Mouse (Mus musculus) lung, embryonic 15.5 days (tissue): Measurements from ENCODE around the gene Fam71d. TPM values are rescaled to one million over a fixed set of nuclear protein-coding genes. Genes with fewer than 3 reads are reported as not detected.

Experiments
- ATAC-seq: fragments of 200-750 bp; cut with Nextera tagmentation; 2 replicates; pipeline ENCODE4 v1.8.0; 2017; ENCODE audit warnings: moderate number of reproducible peaks, borderline replicate concordance; ENCODE audit not compliant: low FRiP score, low TSS enrichment; ENCODE audit errors: extremely low read depth
- H3K27ac ChIP-seq: fragments of 300-500 bp; sonication (generic); 2 replicates; pipeline ENCODE4 v1.5.1; 2015; ENCODE audit warnings: moderate library complexity, mild to moderate bottlenecking, inconsistent platforms
- H3K27me3 ChIP-seq: fragments of 300-500 bp; sonication (generic); 2 replicates; pipeline ENCODE4 v1.6.1; 2015; ENCODE audit warnings: inconsistent platforms
- H3K36me3 ChIP-seq: fragments of 300-500 bp; sonication (generic); 2 replicates; pipeline ENCODE4 v1.6.1; 2015; ENCODE audit warnings: inconsistent platforms
- H3K4me1 ChIP-seq: fragments of 300-500 bp; sonication (generic); 2 replicates; pipeline ENCODE4 v1.6.1; 2015; ENCODE audit warnings: inconsistent platforms
- H3K4me2 ChIP-seq: fragments of 300-500 bp; sonication (generic); 2 replicates; pipeline ENCODE4 v1.6.1; 2015; ENCODE audit warnings: inconsistent platforms, mild to moderate bottlenecking, moderate library complexity
- H3K4me3 ChIP-seq: fragments of 300-500 bp; sonication (generic); 2 replicates; pipeline ENCODE4 v1.5.1; 2015; ENCODE audit warnings: mild to moderate bottlenecking, inconsistent platforms
- H3K9ac ChIP-seq: fragments of 300-500 bp; sonication (generic); 2 replicates; pipeline ENCODE4 v1.6.1; 2015; ENCODE audit warnings: inconsistent platforms
- H3K9me3 ChIP-seq: fragments of 300-500 bp; sonication (generic); 2 replicates; pipeline ENCODE4 v1.6.1; 2016; ENCODE audit warnings: inconsistent platforms
- WGBS: fragments of 180-500 bp; shearing (Covaris S2); methylation state at CpG from one replicate; pipeline ENCODE4 v1.1.7; 2015; 5-methylcytosine and 5-hydroxymethylcytosine counted together
- polyA plus RNA-seq: library from polyadenylated mRNA; unstranded; fragments of >200 nt; fragmentation: Nextera tagmentation; extraction: Ambion mirVana; gene quantifications from 2 replicates; pipeline ENCODE4 v1.2.1, GENCODE M21; 2015

Gene Fam71d
- polyA plus RNA-seq, 1 experiment from 2014 or later, result not detected

DNA sequence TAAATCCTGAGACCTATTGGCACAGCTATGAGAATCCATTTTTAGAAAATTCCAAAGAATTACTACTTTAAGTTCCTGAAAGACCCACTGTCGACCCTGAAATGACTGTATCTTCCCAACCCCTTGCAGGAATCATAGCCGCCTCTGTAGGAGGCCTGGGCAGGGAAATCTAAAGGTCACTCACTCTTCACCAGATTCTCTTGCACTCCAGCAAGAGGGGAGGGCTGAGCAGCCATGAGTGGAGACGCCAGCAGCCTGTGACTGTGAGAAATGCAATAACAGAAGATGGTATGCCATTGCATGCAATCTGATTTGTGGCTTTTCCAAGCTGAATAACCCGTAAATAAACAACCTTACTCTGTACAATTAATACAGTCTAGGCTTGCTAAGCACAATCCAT is 36.4 kb downstream of the Fam71d start:
- ATAC-seq, result no peak
- Histone ChIP-seq H3K4me1 (no peaks in the 10 kb centered on the region), H3K9me3 (no peaks in the 10 kb centered on the region), H3K4me2 (no peak overlapping the region), H3K9ac (no peak overlapping the region), H3K27me3 (no peaks in the 10 kb centered on the region), H3K27ac (no peak overlapping the region), H3K4me3 (no peak overlapping the region), H3K36me3 (no peaks in the 10 kb centered on the region)
- WGBS, result 41% methylated on average over 4 of the region's 4 CpGs

DNA sequence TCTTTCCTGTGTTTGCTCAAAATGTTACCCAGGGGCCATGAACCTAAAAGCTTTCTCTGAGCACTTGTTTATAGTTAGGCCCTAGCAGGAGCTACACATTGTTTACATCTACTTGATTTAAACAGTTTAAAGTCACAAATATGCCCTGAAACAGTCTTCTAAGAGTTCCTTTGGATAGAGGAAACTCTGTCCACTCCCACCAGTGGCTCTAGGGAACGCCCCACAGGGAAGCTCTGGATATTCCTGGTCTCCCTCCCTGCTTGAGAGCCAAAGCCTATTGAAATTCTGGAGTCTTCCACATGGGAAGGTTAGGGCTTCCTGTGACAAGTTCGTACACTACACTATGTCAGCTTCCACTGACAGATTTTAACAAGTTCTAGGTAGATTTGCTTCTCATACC is 48.3 kb downstream of the Fam71d start:
- no peaks in the 10 kb centered on the region for H3K36me3 ChIP-seq
- H3K4me1 ChIP-seq, result 0 out of 2 replicates have a peak, but pooled peaks cover 6% of the 10 kb centered on the region
- H3K9ac ChIP-seq, result no peak overlapping the region
- no peak overlapping the region for H3K27ac ChIP-seq
- H3K4me2 ChIP-seq, result no peak overlapping the region
- H3K9me3 ChIP-seq, result no peaks in the 10 kb centered on the region
- WGBS, result 33% methylated on average over 2 of the region's 2 CpGs
- H3K27me3 ChIP-seq, result no peaks in the 10 kb centered on the region
- no peak overlapping the region for H3K4me3 ChIP-seq
- no peak for ATAC-seq

DNA sequence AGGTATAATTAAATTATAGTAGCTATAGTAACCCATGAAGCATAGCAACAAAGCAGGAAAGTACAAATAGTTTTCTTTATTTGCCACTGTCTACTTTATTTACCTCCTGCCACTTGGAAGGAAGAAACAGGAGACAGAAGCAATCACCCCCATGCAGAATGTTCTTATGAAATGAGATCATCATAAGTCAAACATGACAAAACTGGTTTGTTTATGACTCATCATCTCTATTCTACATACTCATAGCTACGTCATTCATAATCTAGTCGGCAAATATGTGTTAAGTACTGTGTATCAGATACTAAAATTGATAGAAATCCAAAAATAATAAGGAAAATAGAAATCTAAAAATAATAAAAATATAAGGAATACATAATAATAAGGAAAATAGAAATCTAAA is 49.0 kb downstream of the Fam71d start:
- Histone ChIP-seq H3K9ac (no peak overlapping the region), H3K36me3 (no peaks in the 10 kb centered on the region), H3K9me3 (no peaks in the 10 kb centered on the region), H3K27ac (no peak overlapping the region), H3K27me3 (no peaks in the 10 kb centered on the region), H3K4me1 (0 out of 2 replicates have a peak, but pooled peaks cover 6% of the 10 kb centered on the region), H3K4me3 (no peak overlapping the region), H3K4me2 (no peak overlapping the region)
- ATAC-seq, result no peak
- WGBS, result 78% methylated on average over 2 of the region's 2 CpGs

DNA sequence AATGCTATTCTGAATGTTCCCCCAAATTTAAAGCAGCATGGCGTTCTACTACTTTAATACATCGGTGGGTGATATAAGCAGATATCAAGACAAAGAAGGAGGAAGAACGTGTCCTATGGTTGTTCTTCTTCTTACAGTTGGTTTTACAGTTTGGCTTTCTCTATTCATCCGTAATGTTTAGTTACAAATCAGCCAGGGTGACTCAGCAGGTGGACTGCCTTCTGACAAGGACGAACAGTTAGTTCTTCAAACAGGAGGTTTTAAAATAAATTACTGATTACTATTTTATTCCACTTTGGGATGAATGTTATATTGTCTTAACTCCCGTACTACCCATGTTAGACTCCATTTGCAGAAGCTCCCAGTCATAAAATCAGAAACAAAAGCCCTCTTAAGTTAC is 54.9 kb downstream of the Fam71d start:
- Histone ChIP-seq H3K36me3 (no peaks in the 10 kb centered on the region), H3K4me1 (peaks cover 12% of the 10 kb centered on the region), H3K27ac (no peak overlapping the region), H3K9me3 (no peaks in the 10 kb centered on the region), H3K4me2 (no peak overlapping the region), H3K27me3 (peaks cover 4% of the 10 kb centered on the region; the same call in 1 of the 2 replicates), H3K9ac (no peak overlapping the region), H3K4me3 (no peak overlapping the region)
- 71% methylated on average over 6 of the region's 6 CpGs for WGBS
- no peak for ATAC-seq

DNA sequence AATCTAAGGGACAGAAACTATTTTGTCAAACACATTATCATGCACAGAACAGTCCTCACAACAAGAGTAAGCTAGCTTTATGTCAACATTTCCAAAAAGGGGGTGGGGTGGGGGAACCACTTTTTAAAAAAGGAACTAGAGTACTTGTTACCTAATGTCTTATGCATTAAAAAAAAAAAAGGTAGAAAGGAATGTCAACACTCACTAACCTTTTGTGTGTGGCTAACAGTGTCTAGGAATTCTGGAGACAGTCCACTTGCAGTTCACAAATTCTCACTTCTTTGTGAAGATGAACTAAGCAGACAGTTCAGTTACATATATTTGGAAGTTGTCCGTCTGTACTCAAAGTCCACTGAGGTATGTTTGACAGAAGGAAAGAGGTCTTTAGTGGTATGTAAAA is 56.1 kb downstream of the Fam71d start:
- no peak overlapping the region for H3K27ac ChIP-seq
- H3K4me2 ChIP-seq, result peak overlapping the region; percentile 97
- H3K9ac ChIP-seq, result no peak overlapping the region
- ATAC-seq, result no peak
- peaks cover 17% of the 10 kb centered on the region for H3K4me1 ChIP-seq
- H3K9me3 ChIP-seq, result no peaks in the 10 kb centered on the region
- H3K27me3 ChIP-seq, result peaks cover 4% of the 10 kb centered on the region; the same call in 1 of the 2 replicates
- H3K36me3 ChIP-seq, result no peaks in the 10 kb centered on the region
- WGBS, result 34% methylated on average over 1 of the region's 1 CpGs
- peak overlapping the region; percentile 88 for H3K4me3 ChIP-seq

DNA sequence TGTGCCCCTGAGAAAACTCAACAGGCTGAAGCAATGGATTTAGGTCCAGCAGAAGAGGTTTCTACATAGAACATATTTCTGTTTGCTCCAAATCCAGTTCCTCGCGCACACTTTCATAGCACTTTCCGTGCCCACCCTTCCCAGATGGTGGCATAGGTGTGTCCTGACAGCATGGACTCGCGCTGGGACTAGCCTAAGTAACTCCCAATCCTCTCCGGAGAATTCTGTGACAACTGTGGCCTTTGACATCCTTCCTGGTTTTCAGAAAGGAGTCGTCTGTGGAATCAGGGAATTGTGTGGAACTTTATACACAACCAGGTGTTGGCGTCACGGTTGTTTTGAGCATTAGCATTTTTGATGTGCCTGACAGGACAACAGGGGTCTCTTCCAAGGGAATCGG is 56.8 kb downstream of the Fam71d start:
- no peaks in the 10 kb centered on the region for H3K9me3 ChIP-seq
- peak overlapping the region; percentile 75 for H3K27ac ChIP-seq
- 0% methylated on average over 10 of the region's 10 CpGs for WGBS
- ATAC-seq, result no peak
- H3K9ac ChIP-seq, result peak overlapping the region; percentile 57
- peaks cover 4% of the 10 kb centered on the region; the same call in 1 of the 2 replicates for H3K27me3 ChIP-seq
- H3K36me3 ChIP-seq, result no peaks in the 10 kb centered on the region
- peaks cover 19% of the 10 kb centered on the region for H3K4me1 ChIP-seq
- peak overlapping the region; percentile 88 for H3K4me3 ChIP-seq
- peak overlapping the region; percentile 97 for H3K4me2 ChIP-seq

DNA sequence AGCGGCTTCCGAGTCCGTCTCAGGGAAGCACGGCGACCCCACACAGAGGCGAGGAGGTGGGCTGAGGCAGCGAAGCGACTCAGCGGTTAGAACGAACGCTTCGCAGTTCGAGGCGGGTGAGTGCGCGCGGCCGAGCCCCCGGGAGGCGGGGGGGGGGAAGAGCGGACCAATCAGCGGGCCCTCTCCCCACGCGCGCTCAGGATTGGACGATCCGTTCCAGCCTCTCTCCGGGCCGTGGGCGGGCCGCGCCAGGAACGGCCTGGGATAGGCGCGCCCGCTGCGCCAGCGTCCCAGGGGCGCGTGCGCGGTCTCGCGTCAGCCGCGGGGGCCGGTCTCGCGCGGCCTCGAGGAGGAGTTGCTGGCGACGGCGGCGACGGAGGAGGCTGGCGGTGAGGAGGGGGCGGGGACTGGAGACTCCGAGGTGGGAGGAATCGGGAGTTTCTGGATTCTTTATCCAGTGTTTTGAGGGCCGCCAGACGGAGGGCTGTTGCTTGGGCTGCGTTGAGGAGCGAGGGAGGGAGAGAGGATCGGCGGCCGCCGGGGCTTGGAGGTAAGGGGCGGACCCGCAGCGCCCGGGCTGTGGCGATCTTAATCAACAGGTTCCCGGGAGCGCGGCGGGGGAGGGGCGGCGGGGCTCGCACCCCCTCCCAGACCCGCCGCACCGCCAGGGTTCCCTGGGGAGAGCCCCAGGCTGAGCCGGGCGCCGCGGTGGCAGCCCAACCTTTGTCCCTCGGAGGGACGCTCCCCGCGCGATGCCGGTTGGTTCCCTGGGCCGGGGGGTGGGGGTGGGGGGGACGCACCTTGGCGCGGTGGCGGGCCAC is 57.4 kb downstream of the Fam71d start, which contains the start of gene Mpp5:
Mpp5 (plus strand) TSS at position 351 of the 821 bp plus-strand sequence.
- H3K9me3 ChIP-seq, result no peaks in the 10 kb centered on the region
- peak within 1 kb of the TSS; percentile 98 for H3K27ac ChIP-seq
- peak within 1 kb of the TSS; percentile 97 for H3K4me2 ChIP-seq
- H3K4me3 ChIP-seq, result peak within 1 kb of the TSS; percentile 88
- H3K9ac ChIP-seq, result peak within 1 kb of the TSS; percentile 87
- WGBS, result 2% methylated on average over 67 of the region's 98 CpGs
- H3K27me3 ChIP-seq, result peaks cover 4% of the 10 kb centered on the region; the same call in 1 of the 2 replicates
- ATAC-seq, result peak; percentile 100
- H3K36me3 ChIP-seq, result no peaks in the 10 kb centered on the region
- peaks cover 19% of the 10 kb centered on the region for H3K4me1 ChIP-seq

DNA sequence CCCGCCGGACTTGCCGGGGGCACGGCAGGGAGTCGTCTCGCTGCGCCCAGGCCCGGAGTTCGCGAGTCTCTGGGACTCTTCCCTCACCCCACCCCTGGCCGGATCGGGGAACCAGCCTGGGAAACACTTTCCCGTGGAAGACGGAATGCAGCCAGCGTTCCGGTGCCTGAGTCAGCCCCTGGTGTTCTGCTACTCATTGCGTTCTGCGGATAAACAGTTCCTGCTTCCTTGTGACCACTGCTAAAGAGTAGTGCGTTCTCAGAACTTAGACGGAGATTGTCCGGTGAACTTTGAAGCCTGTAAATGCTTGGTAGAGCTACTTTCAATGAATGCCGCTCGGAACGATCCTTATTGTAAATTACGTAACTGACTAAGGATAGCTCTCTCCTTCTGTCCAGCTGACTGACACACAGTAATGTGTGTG is 58.1 kb downstream of the Fam71d start:
- no peaks in the 10 kb centered on the region for H3K36me3 ChIP-seq
- peak overlapping the region; percentile 88 for H3K4me3 ChIP-seq
- H3K9ac ChIP-seq, result peak overlapping the region; percentile 87
- peaks cover 19% of the 10 kb centered on the region for H3K4me1 ChIP-seq
- peak overlapping the region; percentile 98 for H3K27ac ChIP-seq
- H3K27me3 ChIP-seq, result peaks cover 4% of the 10 kb centered on the region; the same call in 1 of the 2 replicates
- WGBS, result under 1% methylated on average over 25 of the region's 25 CpGs
- peak overlapping the region; percentile 55 for H3K4me2 ChIP-seq
- ATAC-seq, result peak; percentile 36
- no peaks in the 10 kb centered on the region for H3K9me3 ChIP-seq

DNA sequence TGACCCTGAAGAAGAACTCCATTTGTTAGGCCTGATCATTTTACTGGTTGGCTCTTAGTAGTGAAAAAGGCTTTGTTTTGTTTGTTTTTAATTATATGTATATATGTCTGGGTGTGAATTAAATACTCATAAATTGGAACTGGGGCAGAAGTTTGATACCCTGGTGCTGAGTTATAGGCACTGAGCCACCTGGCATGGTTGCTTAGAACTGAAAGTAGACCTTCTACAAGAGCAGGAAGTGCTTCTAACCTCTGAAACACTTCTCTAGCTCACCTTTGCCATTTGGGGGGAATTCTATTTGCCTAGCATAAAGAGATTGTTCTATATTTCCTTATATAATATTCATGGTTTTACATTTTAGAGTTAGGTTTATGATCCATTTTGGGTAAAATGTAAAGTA is 70.6 kb downstream of the Fam71d start:
- ATAC-seq, result no peak
- Histone ChIP-seq H3K4me3 (no peak overlapping the region), H3K27ac (no peak overlapping the region), H3K27me3 (no peaks in the 10 kb centered on the region), H3K9me3 (no peaks in the 10 kb centered on the region), H3K4me2 (no peak overlapping the region), H3K36me3 (no peaks in the 10 kb centered on the region), H3K4me1 (0 out of 2 replicates have a peak, but pooled peaks cover 2% of the 10 kb centered on the region), H3K9ac (no peak overlapping the region)

DNA sequence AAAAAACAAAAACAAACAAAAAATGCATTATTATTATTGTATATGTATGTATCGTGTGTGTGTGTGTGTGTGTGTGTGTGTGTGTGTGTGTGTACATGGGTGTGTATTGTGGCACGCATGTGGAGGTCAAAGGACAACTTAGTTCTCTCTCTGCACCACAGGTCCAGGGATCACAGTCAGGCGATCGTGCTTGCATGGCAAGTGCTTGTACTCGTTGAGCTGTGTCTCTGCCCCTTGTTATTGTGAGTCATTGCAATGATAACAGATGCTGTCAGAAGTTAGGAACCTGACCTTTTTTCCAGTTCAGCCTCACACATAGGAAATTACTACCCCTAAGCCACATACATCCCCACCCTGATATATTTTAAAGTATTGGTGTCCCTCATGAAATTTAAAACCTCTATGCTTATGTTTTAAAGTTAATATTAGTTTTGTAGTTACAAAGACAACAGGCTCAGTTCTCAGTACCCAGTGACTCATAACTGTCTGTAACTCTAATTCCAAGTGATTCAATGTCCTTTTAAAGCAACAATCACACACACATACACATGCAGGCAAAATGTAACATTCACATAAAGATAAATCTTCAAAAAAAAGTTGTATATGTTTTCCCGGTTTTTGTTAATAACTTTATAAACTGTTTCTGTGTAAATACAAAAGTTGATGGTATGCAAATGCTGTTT is 77.8 kb downstream of the Fam71d start:
- Histone ChIP-seq H3K9ac (no peak overlapping the region), H3K4me3 (no peak overlapping the region), H3K4me1 (no peaks in the 10 kb centered on the region), H3K4me2 (no peak overlapping the region), H3K27ac (no peak overlapping the region), H3K36me3 (no peaks in the 10 kb centered on the region), H3K9me3 (no peaks in the 10 kb centered on the region), H3K27me3 (no peaks in the 10 kb centered on the region)
- 66% methylated on average over 6 of the region's 6 CpGs for WGBS
- ATAC-seq, result no peak

DNA sequence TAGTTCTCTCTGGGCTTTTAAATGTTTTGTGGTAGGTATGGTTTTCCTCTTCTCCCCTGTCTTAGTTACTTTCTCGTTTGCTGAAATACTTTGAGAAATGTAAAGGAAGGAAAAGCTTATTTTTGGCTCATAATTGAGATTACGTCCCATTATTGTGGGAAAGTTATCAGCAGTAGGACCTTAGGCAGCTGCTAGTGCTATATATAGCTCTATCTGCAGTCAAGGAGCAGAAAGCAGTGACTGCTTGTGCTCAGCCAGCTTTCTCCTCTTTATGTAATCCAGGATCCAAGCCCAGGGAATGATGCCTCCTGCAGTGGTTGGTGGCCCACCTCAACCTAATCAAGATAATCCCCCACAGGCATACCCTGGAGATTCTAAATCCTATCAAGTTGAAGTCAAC is 81.9 kb downstream of the Fam71d start:
- Histone ChIP-seq H3K9me3 (no peaks in the 10 kb centered on the region), H3K9ac (no peak overlapping the region), H3K4me3 (no peak overlapping the region), H3K36me3 (no peaks in the 10 kb centered on the region), H3K4me2 (no peak overlapping the region), H3K4me1 (0 out of 2 replicates have a peak, but pooled peaks cover 5% of the 10 kb centered on the region), H3K27me3 (no peaks in the 10 kb centered on the region), H3K27ac (no peak overlapping the region)
- no peak for ATAC-seq
- 58% methylated on average over 2 of the region's 2 CpGs for whole genome bisulfite sequencing

DNA sequence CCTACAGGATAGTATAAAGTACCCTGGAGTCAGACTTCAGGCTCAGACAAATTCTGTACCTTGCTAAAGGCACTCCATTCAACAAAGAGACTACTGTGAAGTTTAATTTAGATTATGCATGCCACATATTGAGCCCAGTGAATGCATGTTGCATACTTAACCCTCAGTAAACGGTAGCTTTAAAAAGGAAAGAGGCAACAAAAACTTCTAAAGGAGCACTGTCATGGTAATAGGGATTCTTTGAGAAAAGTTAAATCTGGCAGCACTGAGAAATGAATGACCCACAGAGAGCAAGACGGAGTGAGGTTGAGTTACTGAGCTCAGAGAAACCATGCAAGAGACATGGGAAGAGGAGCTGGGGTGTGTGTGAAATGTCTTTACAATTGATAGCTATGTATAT is 86.6 kb downstream of the Fam71d start:
- no peak for ATAC-seq
- 0 out of 2 replicates have a peak overlapping the region, but pooled peaks have one; percentile 13 for H3K4me2 ChIP-seq
- no peak overlapping the region for H3K4me3 ChIP-seq
- 0 out of 2 replicates have a peak, but pooled peaks cover 8% of the 10 kb centered on the region for H3K4me1 ChIP-seq
- peak overlapping the region; percentile 47 for H3K27ac ChIP-seq
- WGBS, result 41% methylated on average over 2 of the region's 2 CpGs
- no peaks in the 10 kb centered on the region for H3K9me3 ChIP-seq
- no peaks in the 10 kb centered on the region for H3K27me3 ChIP-seq
- H3K36me3 ChIP-seq, result no peaks in the 10 kb centered on the region
- no peak overlapping the region for H3K9ac ChIP-seq
